Mouse (Mus musculus): ENCODE results near the gene Adam17. TPM values are rescaled to one million over a fixed set of nuclear protein-coding genes. Genes with fewer than 3 reads are reported as not detected.
"Not testable (repeated sequence)": the region's sequence is repeated elsewhere in the genome, so short reads cannot be mapped to it uniquely, and the experiment has no call there.

Gene Adam17
- polyA plus RNA-seq, 1 experiment from 2014 or later, result 44.4 TPM

DNA sequence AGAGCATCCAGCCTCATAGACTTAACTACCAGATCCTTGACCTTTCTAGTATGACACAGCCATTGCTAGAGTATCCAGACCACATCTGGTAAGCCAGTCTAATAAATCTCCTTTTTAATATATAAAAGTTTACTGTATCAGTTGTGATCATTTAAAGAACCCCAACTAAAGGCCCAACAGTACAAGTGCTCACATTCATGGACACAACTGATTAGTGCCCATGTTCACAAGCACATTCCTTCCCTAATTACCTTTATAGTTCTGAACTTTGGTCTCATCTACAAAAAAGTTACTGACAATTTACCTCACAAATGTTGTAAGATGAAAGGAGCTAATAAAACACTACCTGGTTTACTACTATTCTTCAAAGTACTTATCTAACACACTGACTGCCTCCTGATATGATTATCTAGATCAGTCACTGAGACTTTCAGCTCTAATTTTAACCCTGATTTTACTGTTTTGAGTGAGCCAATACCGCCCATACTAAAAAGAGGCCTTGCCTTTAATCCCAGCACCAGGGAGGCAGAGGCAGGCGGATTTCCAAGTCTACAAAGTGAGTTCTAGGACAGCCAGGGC, 35.4 kb upstream of the Adam17 start:
- Histone ChIP-seq H3K9ac (ENCODE audit: low read length) (no peak overlapping the region), H3K27me3 (ENCODE audit: control insufficient read depth, insufficient read depth, low read length) (no peaks in the 10 kb centered on the region), H3K27ac (replicated peaks; ENCODE audit: low read depth, low read length) (no peak overlapping the region), H3K4me1 (ENCODE audit: control insufficient read depth, insufficient read depth, low read length) (no peaks in the 10 kb centered on the region), H3K4me3 (ENCODE audit: low read depth, low read length) (no peak overlapping the region), H3K36me3 (ENCODE audit: control insufficient read depth, insufficient read depth, low read length) (peaks cover 38% of the 10 kb centered on the region), H3K4me2 (ENCODE audit: low read depth, severe bottlenecking) (no peak overlapping the region), H3K9me3 (ENCODE audit: control insufficient read depth, low read length) (peaks cover 5% of the 10 kb centered on the region; the same call in 1 of the 2 replicates)
- ATAC-seq (ENCODE audit: insufficient number of reproducible peaks, low FRiP score, low TSS enrichment, low read depth) (no peak), DNase-seq (ENCODE audit: low spot score) (no peak)
- WGBS, result 95% methylated on average over 2 of the region's 2 CpGs

DNA sequence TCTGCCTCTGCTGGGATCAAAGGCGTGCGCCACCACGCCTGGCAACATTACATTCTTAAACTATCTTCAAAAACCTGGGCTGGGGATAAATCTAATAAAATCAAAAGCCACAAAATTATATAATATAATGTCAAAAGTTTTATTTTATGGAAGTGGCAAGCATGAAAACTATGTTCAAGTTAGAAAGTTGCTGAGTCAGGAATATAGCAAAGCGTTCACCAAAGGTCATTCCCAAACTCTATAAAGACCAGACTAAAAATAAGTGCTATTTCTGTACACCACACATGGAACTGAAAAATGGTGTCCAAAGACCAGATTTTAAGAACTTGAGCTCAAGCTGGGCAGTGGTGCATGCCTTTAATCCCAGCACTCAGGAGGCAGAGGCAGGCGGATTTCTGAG, 29.3 kb upstream of the Adam17 start:
- H3K36me3 ChIP-seq (ENCODE audit: control insufficient read depth, insufficient read depth, low read length), result peaks cover 11% of the 10 kb centered on the region; the same call in 1 of the 2 replicates
- no peaks in the 10 kb centered on the region for H3K4me1 ChIP-seq (ENCODE audit: control insufficient read depth, insufficient read depth, low read length)
- H3K9ac ChIP-seq (ENCODE audit: low read length), result no peak overlapping the region
- H3K4me3 ChIP-seq (ENCODE audit: low read depth, low read length), result no peak overlapping the region
- DNase-seq (ENCODE audit: low spot score), result no peak
- no peaks in the 10 kb centered on the region for H3K9me3 ChIP-seq (ENCODE audit: control insufficient read depth, low read length)
- H3K27ac ChIP-seq (replicated peaks; ENCODE audit: low read depth, low read length), result no peak overlapping the region
- H3K4me2 ChIP-seq (ENCODE audit: low read depth, severe bottlenecking), result no peak overlapping the region
- no peak for ATAC-seq (ENCODE audit: insufficient number of reproducible peaks, low FRiP score, low TSS enrichment, low read depth)
- 95% methylated on average over 5 of the region's 5 CpGs for WGBS
- H3K27me3 ChIP-seq (ENCODE audit: control insufficient read depth, insufficient read depth, low read length), result no peaks in the 10 kb centered on the region

DNA sequence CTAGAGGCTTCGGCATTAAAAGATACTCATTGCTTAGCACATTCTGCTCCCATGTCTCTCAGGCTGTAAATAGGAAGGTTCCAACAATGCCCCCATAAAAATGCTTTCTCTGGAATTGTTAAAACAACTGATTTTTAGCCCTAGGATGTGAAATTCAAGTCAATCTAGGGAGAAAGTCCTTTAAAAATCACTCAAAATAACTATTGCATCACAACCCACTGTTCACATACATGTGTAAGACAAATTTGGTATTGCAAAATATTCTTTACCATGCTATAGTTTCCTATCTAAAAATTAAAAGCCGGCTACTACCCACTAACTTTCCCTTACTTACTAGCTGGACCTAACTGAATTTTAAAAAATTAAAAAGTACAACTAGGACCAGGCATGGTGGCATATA, 12.8 kb upstream of the Adam17 start:
- Histone ChIP-seq H3K9me3 (ENCODE audit: control insufficient read depth, low read length) (no peaks in the 10 kb centered on the region), H3K9ac (ENCODE audit: low read length) (no peak overlapping the region), H3K27me3 (ENCODE audit: control insufficient read depth, insufficient read depth, low read length) (no peaks in the 10 kb centered on the region), H3K4me3 (ENCODE audit: low read depth, low read length) (no peak overlapping the region), H3K4me1 (ENCODE audit: control insufficient read depth, insufficient read depth, low read length) (no peaks in the 10 kb centered on the region), H3K27ac (replicated peaks; ENCODE audit: low read depth, low read length) (no peak overlapping the region), H3K36me3 (ENCODE audit: control insufficient read depth, insufficient read depth, low read length) (peaks cover 6% of the 10 kb centered on the region), H3K4me2 (ENCODE audit: low read depth, severe bottlenecking) (no peak overlapping the region)
- 90% methylated on average over 2 of the region's 2 CpGs for WGBS
- no peak for DNase-seq (ENCODE audit: low spot score)
- no peak for ATAC-seq (ENCODE audit: insufficient number of reproducible peaks, low FRiP score, low TSS enrichment, low read depth)

DNA sequence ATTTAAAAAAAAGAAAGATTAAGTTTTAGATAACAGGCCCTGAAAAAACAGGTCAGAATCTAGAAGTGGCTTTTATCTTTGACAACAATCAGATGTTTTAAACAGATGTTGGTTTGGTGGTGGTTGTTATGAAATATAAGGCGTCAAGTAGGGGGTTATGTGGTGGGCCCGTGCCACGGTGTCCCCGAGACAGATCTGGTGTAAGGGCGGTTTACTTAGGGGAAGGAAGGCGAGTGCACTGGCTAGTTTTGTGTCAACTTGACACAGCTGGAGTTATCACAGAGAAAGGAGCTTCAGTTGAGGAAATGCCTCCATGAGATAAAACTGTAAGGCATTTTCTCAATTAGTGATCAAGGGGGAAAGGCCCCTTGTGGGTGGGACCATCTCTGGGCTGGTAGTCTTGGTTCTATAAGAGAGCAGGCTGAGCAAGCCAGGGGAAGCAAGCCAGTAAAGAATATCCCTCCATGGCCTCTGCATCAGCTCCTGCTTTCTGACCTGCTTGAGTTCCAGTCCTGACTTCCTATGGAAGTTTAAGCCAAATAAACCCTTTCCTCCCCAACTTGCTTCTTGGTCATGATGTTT, 5.4 kb upstream of the Adam17 start:
- ATAC-seq (ENCODE audit: insufficient number of reproducible peaks, low FRiP score, low TSS enrichment, low read depth); H3K27ac ChIP-seq (replicated peaks; ENCODE audit: low read depth, low read length); H3K9me3 ChIP-seq (ENCODE audit: control insufficient read depth, low read length); H3K4me3 ChIP-seq (ENCODE audit: low read depth, low read length); H3K27me3 ChIP-seq (ENCODE audit: control insufficient read depth, insufficient read depth, low read length); H3K4me2 ChIP-seq (ENCODE audit: low read depth, severe bottlenecking); H3K9ac ChIP-seq (ENCODE audit: low read length); DNase-seq (ENCODE audit: low spot score); H3K4me1 ChIP-seq (ENCODE audit: control insufficient read depth, insufficient read depth, low read length); H3K36me3 ChIP-seq (ENCODE audit: control insufficient read depth, insufficient read depth, low read length): not testable (repeated sequence)
- 82% methylated on average over 6 of the region's 6 CpGs for WGBS

DNA sequence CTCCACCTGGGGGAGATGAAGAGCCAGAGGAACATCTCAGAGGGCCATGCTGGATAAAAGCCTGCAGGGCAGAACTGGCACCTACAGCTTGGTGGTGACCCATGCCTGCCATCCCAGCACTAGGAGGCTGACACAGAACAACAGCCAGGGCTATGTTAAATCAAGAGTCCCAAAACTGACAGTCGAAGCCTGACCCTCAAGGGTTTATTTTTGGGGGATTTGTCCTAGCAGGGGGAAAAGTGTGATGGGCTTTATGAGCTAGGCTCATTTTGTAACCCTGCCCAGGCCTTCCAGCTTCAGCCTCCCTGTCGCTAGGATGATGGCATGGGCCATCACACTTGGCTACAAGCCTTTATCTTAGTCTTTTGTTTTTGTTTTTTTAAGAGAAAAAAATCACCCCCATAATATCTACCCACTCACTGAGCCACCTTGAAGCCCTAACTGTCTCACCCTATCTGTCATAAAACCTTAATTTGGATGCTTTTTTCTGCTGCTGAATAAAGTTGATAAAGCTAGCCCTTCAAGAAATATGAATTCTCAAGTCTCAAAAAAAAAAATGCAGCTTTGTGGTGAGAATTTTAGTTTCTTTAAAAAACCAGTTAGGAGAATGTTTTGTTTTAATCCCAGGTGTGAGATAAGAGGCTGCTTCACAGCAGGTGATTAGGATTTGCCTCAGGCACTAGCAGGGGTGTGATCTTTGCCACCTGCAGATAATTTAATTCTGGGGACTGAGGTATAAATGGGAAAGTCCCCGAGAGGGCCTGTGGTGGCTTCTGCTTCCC, 2.1 kb upstream of the Adam17 start:
- no peak overlapping the region for H3K9ac ChIP-seq (ENCODE audit: low read length)
- H3K27ac ChIP-seq (replicated peaks; ENCODE audit: low read depth, low read length), result no peak overlapping the region
- H3K4me2 ChIP-seq (ENCODE audit: low read depth, severe bottlenecking), result no peak overlapping the region
- DNase-seq (ENCODE audit: low spot score), result no peak
- no peaks in the 10 kb centered on the region for H3K9me3 ChIP-seq (ENCODE audit: control insufficient read depth, low read length)
- no peaks in the 10 kb centered on the region for H3K27me3 ChIP-seq (ENCODE audit: control insufficient read depth, insufficient read depth, low read length)
- no peak overlapping the region for H3K4me3 ChIP-seq (ENCODE audit: low read depth, low read length)
- WGBS, result 30% methylated on average over 3 of the region's 3 CpGs
- ATAC-seq (ENCODE audit: insufficient number of reproducible peaks, low FRiP score, low TSS enrichment, low read depth), result no peak
- H3K36me3 ChIP-seq (ENCODE audit: control insufficient read depth, insufficient read depth, low read length), result no peaks in the 10 kb centered on the region
- H3K4me1 ChIP-seq (ENCODE audit: control insufficient read depth, insufficient read depth, low read length), result no peaks in the 10 kb centered on the region

DNA sequence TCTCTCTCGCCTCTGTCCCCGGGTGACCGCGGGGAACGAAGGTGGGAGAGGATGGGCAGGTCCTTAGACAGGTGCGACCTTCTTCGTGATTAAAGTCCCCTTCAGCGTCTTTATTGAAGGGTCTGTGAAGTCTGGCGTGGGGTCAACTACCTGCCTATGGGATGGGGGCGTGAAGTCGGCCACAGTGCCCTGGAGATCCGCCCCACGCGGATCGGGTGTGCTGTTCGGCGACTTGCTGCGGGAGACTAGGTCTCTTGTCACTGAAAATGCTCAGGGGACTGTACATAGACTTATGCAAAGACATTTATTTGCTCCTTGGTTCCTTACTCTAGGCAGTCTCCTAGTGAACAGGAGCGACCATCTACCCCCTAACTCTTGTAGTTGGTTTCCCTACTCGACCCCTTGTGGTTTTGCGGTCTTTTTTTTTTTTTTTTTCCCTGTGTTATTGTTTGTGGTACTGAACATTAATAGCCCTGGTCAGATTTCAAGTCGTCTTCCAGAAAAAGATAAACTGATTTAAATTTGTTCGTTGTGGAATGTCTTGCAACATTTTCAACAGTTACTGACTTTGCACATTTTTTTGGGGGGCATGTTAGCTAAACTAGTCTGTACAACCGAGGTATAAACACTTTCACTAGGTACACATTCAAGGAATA, 516 bp upstream of the Adam17 start:
- Histone ChIP-seq H3K4me3 (ENCODE audit: low read depth, low read length) (peak overlapping the region; percentile 63), H3K4me2 (ENCODE audit: low read depth, severe bottlenecking) (peak overlapping the region; percentile 52), H3K9ac (ENCODE audit: low read length) (peak overlapping the region; percentile 84), H3K9me3 (ENCODE audit: control insufficient read depth, low read length) (no peaks in the 10 kb centered on the region), H3K4me1 (ENCODE audit: control insufficient read depth, insufficient read depth, low read length) (no peaks in the 10 kb centered on the region), H3K36me3 (ENCODE audit: control insufficient read depth, insufficient read depth, low read length) (no peaks in the 10 kb centered on the region), H3K27me3 (ENCODE audit: control insufficient read depth, insufficient read depth, low read length) (no peaks in the 10 kb centered on the region), H3K27ac (replicated peaks; ENCODE audit: low read depth, low read length) (peak overlapping the region; percentile 89)
- DNase-seq (ENCODE audit: low spot score), result no peak
- ATAC-seq (ENCODE audit: insufficient number of reproducible peaks, low FRiP score, low TSS enrichment, low read depth), result peak; percentile 78
- 6% methylated on average over 24 of the region's 24 CpGs for WGBS

DNA sequence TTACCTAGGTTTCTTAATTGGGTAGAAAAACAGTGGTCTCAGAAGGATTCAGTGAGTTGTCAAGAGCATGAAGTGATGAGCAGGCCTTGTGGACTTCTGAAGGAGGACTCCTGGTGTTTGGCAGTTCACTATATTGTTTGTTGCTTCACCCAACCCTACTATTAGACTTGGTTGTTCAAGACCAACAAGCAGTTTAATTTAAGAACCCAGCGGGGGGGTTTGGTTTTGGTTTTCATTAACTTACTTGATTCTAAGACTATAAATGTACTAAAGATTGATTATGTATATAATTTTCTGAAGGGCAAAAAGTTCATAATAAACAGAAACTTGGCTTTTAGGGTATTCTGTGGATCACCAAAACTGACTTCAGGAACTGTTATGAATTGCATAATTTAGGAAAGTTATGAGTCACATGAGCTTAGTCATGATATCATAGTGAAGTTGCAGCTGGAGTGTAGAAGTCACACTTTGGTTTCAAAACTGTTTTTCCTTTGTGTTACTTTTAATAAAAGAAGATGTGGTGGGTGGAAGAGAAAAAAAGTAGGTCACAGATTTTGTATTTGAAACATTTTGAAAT, 3.3 kb downstream of the Adam17 start:
- WGBS, result 94% methylated on average over 1 of the region's 1 CpGs

DNA sequence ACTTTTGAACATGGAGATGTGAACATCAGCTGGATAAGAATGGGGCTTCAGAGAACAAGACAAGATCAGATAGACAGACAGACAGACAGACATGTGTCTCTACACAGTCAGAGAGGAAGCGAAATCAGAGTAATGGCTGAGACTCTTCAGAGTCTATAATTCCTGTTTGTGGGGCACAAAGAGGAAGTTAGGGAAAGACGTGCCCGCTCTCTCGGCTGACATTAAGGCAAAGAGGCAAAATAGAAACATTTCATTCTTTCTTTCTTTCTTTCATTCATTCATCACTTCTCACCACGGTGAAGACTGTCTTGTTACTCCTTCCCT, 4.4 kb downstream of the Adam17 start:
- no peak overlapping the region for H3K27ac ChIP-seq (replicated peaks; ENCODE audit: low read depth, low read length)
- no peak overlapping the region for H3K4me3 ChIP-seq (ENCODE audit: low read depth, low read length)
- H3K27me3 ChIP-seq (ENCODE audit: control insufficient read depth, insufficient read depth, low read length), result no peaks in the 10 kb centered on the region
- no peak for ATAC-seq (ENCODE audit: insufficient number of reproducible peaks, low FRiP score, low TSS enrichment, low read depth)
- no peak overlapping the region for H3K9ac ChIP-seq (ENCODE audit: low read length)
- H3K4me1 ChIP-seq (ENCODE audit: control insufficient read depth, insufficient read depth, low read length), result no peaks in the 10 kb centered on the region
- H3K9me3 ChIP-seq (ENCODE audit: control insufficient read depth, low read length), result no peaks in the 10 kb centered on the region
- H3K4me2 ChIP-seq (ENCODE audit: low read depth, severe bottlenecking), result no peak overlapping the region
- no peak for DNase-seq (ENCODE audit: low spot score)
- H3K36me3 ChIP-seq (ENCODE audit: control insufficient read depth, insufficient read depth, low read length), result no peaks in the 10 kb centered on the region
- WGBS, result 95% methylated on average over 5 of the region's 5 CpGs

More for the DNA sequence above, 3.3 kb downstream of the Adam17 start:
- no peak overlapping the region for H3K27ac ChIP-seq (replicated peaks; ENCODE audit: low read depth, low read length)
- no peaks in the 10 kb centered on the region for H3K9me3 ChIP-seq (ENCODE audit: control insufficient read depth, low read length)
- no peak for ATAC-seq (ENCODE audit: insufficient number of reproducible peaks, low FRiP score, low TSS enrichment, low read depth)
- no peak for DNase-seq (ENCODE audit: low spot score)
- H3K4me3 ChIP-seq (ENCODE audit: low read depth, low read length), result no peak overlapping the region
- H3K27me3 ChIP-seq (ENCODE audit: control insufficient read depth, insufficient read depth, low read length), result no peaks in the 10 kb centered on the region
- no peaks in the 10 kb centered on the region for H3K4me1 ChIP-seq (ENCODE audit: control insufficient read depth, insufficient read depth, low read length)
- H3K9ac ChIP-seq (ENCODE audit: low read length), result no peak overlapping the region
- no peak overlapping the region for H3K4me2 ChIP-seq (ENCODE audit: low read depth, severe bottlenecking)
- no peaks in the 10 kb centered on the region for H3K36me3 ChIP-seq (ENCODE audit: control insufficient read depth, insufficient read depth, low read length)
